Mouse (Mus musculus) midbrain, embryonic 16.5 days (tissue): ENCODE measurements around the gene Sh3tc1. TPM values are rescaled to one million over a fixed set of nuclear protein-coding genes. Genes with fewer than 3 reads are reported as not detected.

Source experiments
- ATAC-seq: fragments of 200-750 bp; cut with Nextera tagmentation; 2 replicates; pipeline ENCODE4 v1.8.0; 2017; ENCODE audit warnings: moderate TSS enrichment
- H3K27ac ChIP-seq: fragments of 300-500 bp; sonication (generic); 2 replicates; pipeline ENCODE4 v1.5.1; 2014; ENCODE audit warnings: mild to moderate bottlenecking, low read length, mixed read lengths
- H3K27me3 ChIP-seq: fragments of 300-500 bp; sonication (generic); 2 replicates; pipeline ENCODE4 v1.6.1; 2014; ENCODE audit warnings: low read depth, low read length, mixed read lengths; ENCODE audit not compliant: control insufficient read depth, insufficient read depth
- H3K36me3 ChIP-seq: fragments of 300-500 bp; sonication (generic); 2 replicates; pipeline ENCODE4 v1.6.1; 2014; ENCODE audit warnings: mild to moderate bottlenecking, low read length, moderate library complexity, mixed read lengths; ENCODE audit not compliant: control insufficient read depth, insufficient read depth
- H3K4me1 ChIP-seq: fragments of 300-500 bp; sonication (generic); 2 replicates; pipeline ENCODE4 v1.6.1; 2014; ENCODE audit warnings: mild to moderate bottlenecking, low read length, mixed read lengths; ENCODE audit not compliant: control insufficient read depth, insufficient read depth
- H3K4me2 ChIP-seq: fragments of 300-500 bp; sonication (generic); 2 replicates; pipeline ENCODE4 v1.6.1; 2014; ENCODE audit warnings: mild to moderate bottlenecking, low read length, mixed read lengths
- H3K4me3 ChIP-seq: fragments of 300-500 bp; sonication (generic); 2 replicates; pipeline ENCODE4 v1.5.1; 2014; ENCODE audit warnings: low read depth, mild to moderate bottlenecking, low read length, moderate library complexity, mixed read lengths
- H3K9ac ChIP-seq: fragments of 300-500 bp; sonication (generic); 2 replicates; pipeline ENCODE4 v1.6.1; 2014; ENCODE audit warnings: low read depth, low read length, mixed read lengths
- H3K9me3 ChIP-seq: fragments of 300-500 bp; sonication (generic); replicated peaks from 2 replicates; pipeline ENCODE4 v1.6.1; 2014; ENCODE audit warnings: mild to moderate bottlenecking, low read length, mixed read lengths; ENCODE audit not compliant: control insufficient read depth, poor library complexity, severe bottlenecking
- WGBS: fragments of 180-500 bp; shearing (Covaris S2); extraction: QIAGEN DNeasy Blood & Tissue Kit; methylation state at CpG from one replicate; pipeline ENCODE4 v1.1.7; 2014; 5-methylcytosine and 5-hydroxymethylcytosine counted together
- polyA plus RNA-seq: library from polyadenylated mRNA; unstranded; fragments of >200 nt; fragmentation: Nextera tagmentation; extraction: Ambion mirVana; gene quantifications from 2 replicates; pipeline ENCODE4 v1.2.1, GENCODE M21; 2015

The Sh3tc1 gene
- polyA plus RNA-seq, 1 experiment from 2014 or later, result 1.8 TPM

DNA sequence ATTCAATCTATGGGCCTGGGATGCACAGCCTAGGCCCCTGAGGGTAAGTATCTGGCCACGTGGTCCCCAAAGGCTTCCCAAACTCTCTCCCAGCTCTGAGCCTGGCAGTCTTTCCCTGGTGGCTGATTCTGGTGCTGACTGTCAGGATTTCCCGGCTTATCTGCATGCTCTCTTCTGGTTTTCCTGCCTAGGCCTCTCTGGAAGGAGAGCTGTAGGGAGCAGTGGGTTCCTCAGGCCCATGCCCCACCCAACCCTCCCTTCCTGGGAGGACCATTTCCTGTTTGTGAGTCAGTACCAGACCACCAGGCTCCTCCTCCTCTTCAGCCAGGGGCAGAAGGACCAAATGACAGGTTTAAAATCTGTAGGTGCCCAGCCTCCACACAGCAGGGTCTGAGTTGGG is 17.1 kb downstream of the Sh3tc1 start:
- WGBS, result 63% methylated on average over 2 of the region's 2 CpGs
- no peak for ATAC-seq

GRCm38 (mm10) chr5:35721933-35722332 is 17.9 kb downstream of the Sh3tc1 start:
- no peaks in the 10 kb centered on the region for H3K36me3 ChIP-seq
- no peak overlapping the region for H3K4me3 ChIP-seq
- H3K9me3 ChIP-seq, result no peaks in the 10 kb centered on the region
- no peaks in the 10 kb centered on the region for H3K27me3 ChIP-seq
- no peak overlapping the region for H3K9ac ChIP-seq
- no peak overlapping the region for H3K27ac ChIP-seq
- H3K4me1 ChIP-seq, result no peaks in the 10 kb centered on the region
- H3K4me2 ChIP-seq, result no peak overlapping the region
- no peak for ATAC-seq
- 95% methylated on average over 2 of the region's 2 CpGs for WGBS

More for the DNA sequence above, 17.1 kb downstream of the Sh3tc1 start:
- Histone ChIP-seq H3K9ac (no peak overlapping the region), H3K27ac (no peak overlapping the region), H3K4me2 (no peak overlapping the region), H3K36me3 (no peaks in the 10 kb centered on the region), H3K27me3 (no peaks in the 10 kb centered on the region), H3K9me3 (no peaks in the 10 kb centered on the region), H3K4me3 (no peak overlapping the region), H3K4me1 (no peaks in the 10 kb centered on the region)

DNA sequence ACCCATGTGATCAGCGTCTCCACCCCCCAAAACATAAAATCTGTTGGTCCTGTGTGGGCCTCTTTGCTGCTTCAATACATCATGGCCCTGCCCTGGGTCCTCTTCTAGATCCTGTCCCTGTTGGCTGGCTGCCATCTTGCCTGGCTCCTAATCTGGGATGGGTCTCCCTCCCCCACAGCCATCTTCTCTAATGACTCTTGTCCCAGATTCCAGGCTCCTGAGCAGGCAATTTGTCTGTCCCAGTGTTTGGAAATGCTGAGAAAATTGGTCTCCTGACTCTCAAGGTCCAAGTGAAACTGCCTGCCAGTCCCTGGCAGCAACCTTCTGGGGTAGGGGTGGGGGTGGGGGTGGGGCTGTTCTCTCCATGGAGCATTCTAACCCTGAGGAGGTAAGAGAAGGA is 19.9 kb downstream of the Sh3tc1 start:
- 78% methylated on average over 1 of the region's 1 CpGs for WGBS
- no peaks in the 10 kb centered on the region for H3K36me3 ChIP-seq
- no peak overlapping the region for H3K4me2 ChIP-seq
- H3K27ac ChIP-seq, result no peak overlapping the region
- H3K9me3 ChIP-seq, result no peaks in the 10 kb centered on the region
- no peak for ATAC-seq
- H3K4me1 ChIP-seq, result no peaks in the 10 kb centered on the region
- no peak overlapping the region for H3K9ac ChIP-seq
- no peaks in the 10 kb centered on the region for H3K27me3 ChIP-seq
- H3K4me3 ChIP-seq, result no peak overlapping the region

GRCm38 (mm10) chr5:35719343-35719742 is 20.4 kb downstream of the Sh3tc1 start:
- no peaks in the 10 kb centered on the region for H3K4me1 ChIP-seq
- ATAC-seq, result no peak
- no peaks in the 10 kb centered on the region for H3K27me3 ChIP-seq
- no peaks in the 10 kb centered on the region for H3K9me3 ChIP-seq
- no peaks in the 10 kb centered on the region for H3K36me3 ChIP-seq
- H3K9ac ChIP-seq, result no peak overlapping the region
- no peak overlapping the region for H3K4me2 ChIP-seq
- no peak overlapping the region for H3K4me3 ChIP-seq
- no peak overlapping the region for H3K27ac ChIP-seq

DNA sequence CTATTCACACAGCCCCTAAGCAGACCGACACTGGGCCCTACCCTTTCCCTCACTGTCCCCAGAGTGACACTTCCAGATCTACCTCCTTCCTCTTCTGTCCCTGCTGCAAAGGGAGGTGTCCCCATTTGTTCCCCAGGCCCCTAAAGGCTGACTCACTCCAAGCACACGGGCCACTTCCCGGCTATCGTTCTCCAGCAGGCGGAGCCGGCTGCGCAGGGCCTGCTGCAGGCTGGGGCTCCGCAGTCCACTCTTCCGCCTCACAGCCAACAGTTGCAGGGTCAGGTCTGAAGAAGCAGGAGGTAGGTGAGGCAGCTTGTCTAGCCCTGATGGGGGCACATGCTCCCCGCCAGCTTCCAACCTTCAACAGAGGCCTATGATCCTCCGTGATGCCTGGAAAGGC is 21.0 kb downstream of the Sh3tc1 start:
- no peak for ATAC-seq
- WGBS, result 83% methylated on average over 11 of the region's 11 CpGs
- no peaks in the 10 kb centered on the region for H3K36me3 ChIP-seq
- no peaks in the 10 kb centered on the region for H3K4me1 ChIP-seq
- H3K27ac ChIP-seq, result no peak overlapping the region
- H3K4me2 ChIP-seq, result no peak overlapping the region
- no peaks in the 10 kb centered on the region for H3K27me3 ChIP-seq
- no peaks in the 10 kb centered on the region for H3K9me3 ChIP-seq
- H3K4me3 ChIP-seq, result no peak overlapping the region
- H3K9ac ChIP-seq, result no peak overlapping the region

DNA sequence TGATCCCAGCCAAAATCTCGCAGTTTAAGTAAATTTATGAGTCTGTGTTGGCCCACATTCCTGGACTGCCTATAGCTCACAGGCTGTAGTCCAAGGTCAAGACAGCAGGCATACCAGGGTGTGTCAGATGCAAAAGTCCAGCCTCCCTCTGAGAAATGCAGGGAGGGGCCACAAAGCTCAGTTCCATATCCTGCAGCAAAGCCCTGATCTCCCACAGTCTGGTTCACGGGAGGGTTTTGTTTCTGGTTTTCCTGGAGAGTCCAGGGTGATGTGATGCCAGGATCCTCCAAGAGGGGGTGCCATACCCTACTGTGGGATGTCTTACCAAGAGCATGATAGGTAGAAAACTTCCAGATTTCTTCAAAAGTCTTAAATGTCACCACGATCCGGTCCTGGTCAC is 21.8 kb downstream of the Sh3tc1 start:
- Histone ChIP-seq H3K9ac (no peak overlapping the region), H3K4me3 (no peak overlapping the region), H3K36me3 (no peaks in the 10 kb centered on the region), H3K9me3 (no peaks in the 10 kb centered on the region), H3K4me2 (no peak overlapping the region), H3K4me1 (no peaks in the 10 kb centered on the region), H3K27me3 (no peaks in the 10 kb centered on the region), H3K27ac (no peak overlapping the region)
- WGBS, result 62% methylated on average over 4 of the region's 4 CpGs
- no peak for ATAC-seq

- no peaks in the 10 kb centered on the region for H3K9me3 ChIP-seq
- no peak for ATAC-seq
- no peak overlapping the region for H3K27ac ChIP-seq
- H3K4me1 ChIP-seq, result no peaks in the 10 kb centered on the region
- no peaks in the 10 kb centered on the region for H3K36me3 ChIP-seq
- H3K27me3 ChIP-seq, result no peaks in the 10 kb centered on the region
- H3K9ac ChIP-seq, result no peak overlapping the region
- H3K4me3 ChIP-seq, result no peak overlapping the region
- WGBS, result 77% methylated on average over 5 of the region's 5 CpGs
- no peak overlapping the region for H3K4me2 ChIP-seq
These were observed 22.3 kb downstream of the Sh3tc1 start for GRCm38 (mm10) chr5:35717455-35717854.

- Histone ChIP-seq H3K9ac (0 out of 2 replicates have a peak overlapping the region, but pooled peaks have one; percentile 21), H3K4me3 (no peak overlapping the region), H3K9me3 (no peaks in the 10 kb centered on the region), H3K27me3 (no peaks in the 10 kb centered on the region), H3K36me3 (no peaks in the 10 kb centered on the region), H3K4me2 (no peak overlapping the region), H3K27ac (no peak overlapping the region), H3K4me1 (peaks cover 3% of the 10 kb centered on the region; the same call in 1 of the 2 replicates)
- WGBS, result 49% methylated on average over 13 of the region's 13 CpGs
- ATAC-seq, result peak; percentile 94
These were observed 26.0 kb downstream of the Sh3tc1 start for GRCm38 (mm10) chr5:35713649-35714354.

DNA sequence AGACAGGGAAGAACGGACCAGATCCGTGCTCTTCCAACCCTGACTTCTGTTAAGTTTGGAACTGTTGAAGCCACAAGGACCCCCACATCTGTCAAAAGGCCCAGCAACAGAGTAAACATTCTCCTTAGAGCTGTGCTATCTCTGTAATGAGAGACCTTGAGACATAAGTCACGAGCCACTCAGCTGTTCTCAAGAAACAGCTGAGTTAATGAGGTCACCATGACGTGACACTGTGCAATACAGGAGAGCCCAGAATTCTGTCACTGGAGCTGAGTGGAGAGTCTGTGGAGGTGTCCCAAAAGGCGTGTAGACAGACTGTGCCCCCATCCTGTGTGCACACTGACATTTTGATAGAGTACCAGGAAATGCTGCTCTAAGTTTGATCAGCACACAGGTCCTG is 27.3 kb downstream of the Sh3tc1 start:
- 70% methylated on average over 5 of the region's 5 CpGs for WGBS
- Histone ChIP-seq H3K27me3 (no peaks in the 10 kb centered on the region), H3K27ac (no peak overlapping the region), H3K4me1 (peaks cover 3% of the 10 kb centered on the region; the same call in 1 of the 2 replicates), H3K4me3 (no peak overlapping the region), H3K9me3 (no peaks in the 10 kb centered on the region), H3K9ac (no peak overlapping the region), H3K4me2 (no peak overlapping the region), H3K36me3 (no peaks in the 10 kb centered on the region)
- ATAC-seq, result no peak
